14 mouse cellular contexts compared by ENCODE assay signal in the genomic region with DNA sequence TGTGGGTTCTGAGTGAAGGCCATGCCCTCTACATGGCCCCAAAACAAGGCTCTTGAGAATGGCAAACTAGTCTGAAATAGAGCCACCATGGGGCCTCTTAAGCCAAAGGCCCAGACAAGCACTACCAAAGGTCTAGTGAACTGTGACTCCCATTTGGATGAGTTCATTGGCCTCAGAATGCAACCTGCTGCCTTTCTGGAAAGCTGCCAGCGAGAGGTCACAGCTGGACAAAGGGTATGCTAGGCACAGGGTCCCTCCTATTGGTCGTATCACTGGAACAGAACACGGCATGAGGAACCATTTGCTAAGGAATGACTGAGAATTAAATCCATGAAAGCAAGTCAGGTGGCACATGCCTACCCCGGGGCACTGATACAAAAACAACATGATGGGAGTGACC.
"Had no signal": no experiment of that assay in that cellular context is flagged by ENCODE, and none has a peak within 500 bp of the region (broad histone marks: within the 10 kb centered on the region; RNA-seq: fewer than 3 reads in every experiment).

No protein-coding gene starts in this region.

- H3K36me3 ChIP-seq: limb, embryonic 13.5 days; liver, embryonic 13.5 days; midbrain, embryonic 12.5 days; neural tube, embryonic 13.5 days; stomach, embryonic 15.5 days had no signal

- H3K27me3 ChIP-seq: limb, embryonic 13.5 days; liver, embryonic 13.5 days; midbrain, embryonic 12.5 days; neural tube, embryonic 13.5 days; stomach, embryonic 15.5 days had no signal

- H3K4me2 ChIP-seq: limb, embryonic 13.5 days; liver, embryonic 13.5 days; midbrain, embryonic 12.5 days; neural tube, embryonic 13.5 days; stomach, embryonic 15.5 days had no signal

- H3K27ac ChIP-seq: limb, embryonic 13.5 days; liver, embryonic 13.5 days; midbrain, embryonic 12.5 days; neural tube, embryonic 13.5 days; stomach, embryonic 15.5 days had no signal

- ATAC-seq: inflammation-experienced regulatory T-cells, adult 6 months; midbrain, embryonic 16.5 days had no signal

- H3K4me3 ChIP-seq: limb, embryonic 13.5 days; liver, embryonic 13.5 days; midbrain, embryonic 12.5 days; neural tube, embryonic 13.5 days; stomach, embryonic 15.5 days had no signal

- H3K9ac ChIP-seq: limb, embryonic 13.5 days; liver, embryonic 13.5 days; midbrain, embryonic 12.5 days; neural tube, embryonic 13.5 days; stomach, embryonic 15.5 days had no signal

- H3K9me3 ChIP-seq: limb, embryonic 13.5 days; liver, embryonic 13.5 days; midbrain, embryonic 12.5 days; neural tube, embryonic 13.5 days; stomach, embryonic 15.5 days had no signal

- H3K4me1 ChIP-seq: limb, embryonic 13.5 days; liver, embryonic 13.5 days; midbrain, embryonic 12.5 days; neural tube, embryonic 13.5 days; stomach, embryonic 15.5 days had no signal

- DNase-seq: left cerebral cortex, postnatal 4 days; liver, embryonic 13.5 days; lung, adult 18-20 months; retina, postnatal 1 day; right cerebral cortex, postnatal 4 days; spleen, adult 18-20 months; thymus, adult 2 months; thymus, postnatal 36 days had no signal
